Mouse (Mus musculus): Measurements from ENCODE around the gene Ankrd39. TPM values are rescaled to one million over a fixed set of nuclear protein-coding genes. Genes with fewer than 3 reads are reported as not detected.

Gene Ankrd39
- total and polyA plus RNA-seq, 2 experiments from 2014 or later, result 30.4 to 34.3 TPM

DNA sequence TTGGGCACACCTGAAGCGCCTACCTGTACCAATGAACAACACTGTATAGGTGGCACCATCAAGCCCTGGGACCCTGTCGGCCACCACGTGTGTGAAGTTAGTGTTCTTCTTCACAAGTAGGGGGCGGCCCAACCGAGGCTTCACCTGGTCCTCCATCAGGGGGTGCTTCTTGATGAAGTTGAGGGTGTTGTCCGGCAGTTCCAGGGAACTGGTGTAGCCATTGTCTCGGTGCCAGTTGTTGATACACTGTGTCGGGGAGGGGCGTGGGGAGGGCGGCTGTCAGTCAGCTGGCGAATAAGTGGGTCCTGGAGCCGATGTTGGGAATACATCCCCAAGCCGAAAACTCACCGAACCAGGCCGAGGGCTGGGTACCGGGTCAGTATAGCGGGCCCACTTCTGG lies 4.7 kb upstream of the Ankrd39 start:
- no peak overlapping the region for H3K27ac ChIP-seq (ENCODE audit: low read depth, low read length)
- H3K9ac ChIP-seq (replicated peaks; ENCODE audit: low read length, poor library complexity, severe bottlenecking), result no peak overlapping the region
- peaks cover 68% of the 10 kb centered on the region for H3K36me3 ChIP-seq (ENCODE audit: insufficient read depth, low read length)
- no peak overlapping the region for H3K4me2 ChIP-seq (ENCODE audit: low read depth, low read length, poor library complexity, severe bottlenecking)
- H3K4me1 ChIP-seq (ENCODE audit: insufficient read depth, low read length), result peaks cover 13% of the 10 kb centered on the region; the same call in 1 of the 2 replicates
- WGBS, result 91% methylated on average over 17 of the region's 17 CpGs
- H3K4me3 ChIP-seq (ENCODE audit: low read depth, low read length), result no peak overlapping the region
- H3K9me3 ChIP-seq (ENCODE audit: low read length), result no peaks in the 10 kb centered on the region
- ATAC-seq (ENCODE audit: low FRiP score) (no peak), DNase-seq (ENCODE audit: low spot score) (no peak)
- H3K27me3 ChIP-seq (ENCODE audit: insufficient read depth, low read length), result no peaks in the 10 kb centered on the region
- TF ChIP-seq CTCF (IDR thresholded peaks at IDR 0.05), result no peak

DNA sequence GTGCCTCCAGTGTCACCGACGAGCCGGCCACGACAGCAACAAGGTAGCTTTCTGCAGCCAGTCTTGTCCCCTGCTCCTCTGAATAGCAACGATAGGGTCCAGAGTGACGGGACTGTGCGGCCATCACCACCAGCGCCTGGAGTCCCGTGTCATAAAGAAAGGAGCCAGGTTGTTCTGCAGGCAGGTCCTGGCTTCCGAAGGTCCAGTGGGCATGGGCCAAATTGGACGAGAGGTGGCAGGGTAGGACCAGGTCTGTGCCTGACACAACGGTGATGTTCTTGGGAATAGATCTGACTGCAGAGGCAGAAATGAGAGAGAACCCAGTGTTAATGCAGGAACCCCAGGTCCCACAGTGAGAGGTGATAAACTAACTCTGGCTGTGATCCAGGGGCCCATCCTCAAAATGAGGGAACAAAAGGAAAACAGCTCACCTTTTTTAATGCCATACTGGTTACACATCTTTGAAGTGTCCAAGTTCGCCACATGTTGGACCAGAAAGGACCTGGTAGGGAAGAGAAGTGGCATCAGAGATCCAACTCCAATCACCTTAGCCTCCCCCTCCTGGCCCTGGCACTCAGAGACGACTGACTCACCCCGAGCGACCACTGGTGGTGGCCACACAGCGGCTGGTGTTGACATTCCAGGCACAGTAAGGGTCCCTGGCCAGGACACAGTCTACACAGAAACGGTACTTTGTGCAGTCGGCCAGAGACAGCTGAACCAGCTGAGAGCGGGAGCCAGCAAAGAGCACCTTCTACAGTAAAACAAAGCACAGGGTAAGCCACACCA lies 3.0 kb upstream of the Ankrd39 start:
- H3K4me1 ChIP-seq (ENCODE audit: insufficient read depth, low read length), result peaks cover 11% of the 10 kb centered on the region; the same call in 1 of the 2 replicates

DNA sequence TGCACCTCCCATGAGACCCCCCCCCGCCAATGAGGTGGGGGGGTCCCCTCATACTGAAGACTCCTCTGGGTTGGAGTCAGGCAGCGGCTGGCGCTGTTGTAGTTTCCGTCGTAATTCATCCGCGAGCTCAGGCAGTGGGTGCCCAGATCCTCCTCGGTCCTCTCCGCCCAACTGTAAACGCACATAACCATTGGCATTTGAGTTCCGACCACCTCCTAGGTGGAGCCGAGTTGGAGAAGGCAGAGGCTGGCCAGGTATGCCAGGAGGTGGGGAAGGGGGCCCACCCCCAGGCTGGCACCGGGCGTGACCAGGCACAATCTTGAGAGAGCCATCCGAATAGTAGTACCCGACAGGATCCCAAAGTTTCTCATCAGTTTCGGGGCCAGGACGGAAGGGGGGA lies 2.2 kb upstream of the Ankrd39 start:
- peaks cover 59% of the 10 kb centered on the region for H3K36me3 ChIP-seq (ENCODE audit: insufficient read depth, low read length)

More for the DNA sequence above, 3.0 kb upstream of the Ankrd39 start:
- Histone ChIP-seq H3K4me3 (ENCODE audit: low read depth, low read length) (no peak overlapping the region), H3K27me3 (ENCODE audit: insufficient read depth, low read length) (no peaks in the 10 kb centered on the region), H3K36me3 (ENCODE audit: insufficient read depth, low read length) (peaks cover 67% of the 10 kb centered on the region), H3K27ac (ENCODE audit: low read depth, low read length) (no peak overlapping the region), H3K9me3 (ENCODE audit: low read length) (no peaks in the 10 kb centered on the region), H3K9ac (replicated peaks; ENCODE audit: low read length, poor library complexity, severe bottlenecking) (no peak overlapping the region), H3K4me2 (ENCODE audit: low read depth, low read length, poor library complexity, severe bottlenecking) (no peak overlapping the region)
- WGBS, result 78% methylated on average over 20 of the region's 20 CpGs
- TF ChIP-seq CTCF (IDR thresholded peaks at IDR 0.05), result no peak
- DNase-seq (ENCODE audit: low spot score) (no peak), ATAC-seq (ENCODE audit: low FRiP score) (no peak)

DNA sequence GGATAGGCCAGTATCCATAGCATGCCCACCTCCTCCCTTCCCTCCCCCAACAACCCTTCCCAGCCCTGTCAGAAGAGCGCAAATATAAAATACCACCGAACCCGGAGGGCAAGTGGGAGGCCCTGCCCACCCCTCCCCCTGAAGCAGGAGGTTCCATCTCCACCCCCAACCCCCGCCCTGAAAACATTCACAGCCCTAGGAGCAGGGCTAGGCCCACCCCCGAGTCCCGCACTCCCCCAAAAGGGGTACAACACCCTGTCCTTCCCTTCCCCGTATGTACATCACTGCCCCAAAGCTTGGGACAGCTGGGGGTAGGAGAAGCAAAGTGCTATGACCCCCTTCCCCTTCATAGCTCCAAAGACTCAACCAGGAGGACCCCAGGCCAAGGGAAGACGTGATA lies 1.5 kb upstream of the Ankrd39 start:
- Histone ChIP-seq H3K4me1 (ENCODE audit: insufficient read depth, low read length) (peaks cover 4% of the 10 kb centered on the region; the same call in 1 of the 2 replicates), H3K36me3 (ENCODE audit: insufficient read depth, low read length) (peaks cover 52% of the 10 kb centered on the region)

More for the DNA sequence above, 2.2 kb upstream of the Ankrd39 start:
- Histone ChIP-seq H3K9me3 (ENCODE audit: low read length) (no peaks in the 10 kb centered on the region), H3K9ac (replicated peaks; ENCODE audit: low read length, poor library complexity, severe bottlenecking) (no peak overlapping the region), H3K27ac (ENCODE audit: low read depth, low read length) (no peak overlapping the region), H3K27me3 (ENCODE audit: insufficient read depth, low read length) (no peaks in the 10 kb centered on the region), H3K4me3 (ENCODE audit: low read depth, low read length) (no peak overlapping the region), H3K4me2 (ENCODE audit: low read depth, low read length, poor library complexity, severe bottlenecking) (no peak overlapping the region), H3K4me1 (ENCODE audit: insufficient read depth, low read length) (peaks cover 5% of the 10 kb centered on the region; the same call in 1 of the 2 replicates)
- WGBS, result 87% methylated on average over 18 of the region's 18 CpGs
- DNase-seq (ENCODE audit: low spot score) (no peak), ATAC-seq (ENCODE audit: low FRiP score) (no peak)
- no peak for TF ChIP-seq CTCF (IDR thresholded peaks at IDR 0.05)

DNA sequence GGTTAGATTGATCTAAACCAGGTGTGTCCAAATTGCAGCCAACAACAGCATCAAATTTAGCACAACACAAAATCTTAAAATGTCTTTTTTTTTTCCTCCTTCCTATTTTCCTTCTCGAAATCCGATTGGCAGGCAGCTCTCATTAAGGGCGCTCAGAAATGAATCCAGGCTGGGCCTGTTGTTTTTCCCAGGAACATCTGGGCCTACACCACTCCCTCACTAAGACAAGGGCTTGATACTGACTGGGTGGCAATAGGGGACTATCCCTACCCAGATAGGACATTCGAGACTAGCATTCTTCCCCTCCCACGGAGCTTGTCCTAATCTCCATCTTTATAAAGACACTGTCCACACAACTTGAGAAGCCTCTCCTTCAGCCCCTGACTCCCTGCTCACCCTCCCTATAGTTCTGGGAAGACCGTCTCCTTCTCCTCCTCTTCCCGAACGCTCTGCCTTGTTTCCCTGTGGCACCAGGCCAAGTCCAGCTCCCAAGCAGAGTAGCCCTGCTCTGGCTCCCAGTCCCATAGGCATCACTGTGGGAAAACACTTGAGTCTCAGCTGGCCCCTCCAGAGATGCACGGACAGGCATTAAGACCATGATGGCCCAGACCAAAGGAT lies 845 bp upstream of the Ankrd39 start:
- Histone ChIP-seq H3K27ac (ENCODE audit: low read depth, low read length) (peak overlapping the region; percentile 72), H3K27me3 (ENCODE audit: insufficient read depth, low read length) (no peaks in the 10 kb centered on the region), H3K9me3 (ENCODE audit: low read length) (no peaks in the 10 kb centered on the region), H3K9ac (replicated peaks; ENCODE audit: low read length, poor library complexity, severe bottlenecking) (no peak overlapping the region), H3K36me3 (ENCODE audit: insufficient read depth, low read length) (peaks cover 45% of the 10 kb centered on the region), H3K4me2 (ENCODE audit: low read depth, low read length, poor library complexity, severe bottlenecking) (no peak overlapping the region), H3K4me1 (ENCODE audit: insufficient read depth, low read length) (peaks cover 4% of the 10 kb centered on the region; the same call in 1 of the 2 replicates), H3K4me3 (ENCODE audit: low read depth, low read length) (no peak overlapping the region)
- DNase-seq (ENCODE audit: low spot score) (peak; percentile 17), ATAC-seq (ENCODE audit: low FRiP score) (no peak)
- no peak for TF ChIP-seq CTCF (IDR thresholded peaks at IDR 0.05)
- 33% methylated on average over 9 of the region's 9 CpGs for WGBS

More for the DNA sequence above, 1.5 kb upstream of the Ankrd39 start:
- H3K9ac ChIP-seq (replicated peaks; ENCODE audit: low read length, poor library complexity, severe bottlenecking), result no peak overlapping the region
- no peak overlapping the region for H3K27ac ChIP-seq (ENCODE audit: low read depth, low read length)
- DNase-seq (ENCODE audit: low spot score), result no peak
- no peaks in the 10 kb centered on the region for H3K27me3 ChIP-seq (ENCODE audit: insufficient read depth, low read length)
- TF ChIP-seq CTCF (IDR thresholded peaks at IDR 0.05), result no peak
- no peak for ATAC-seq (ENCODE audit: low FRiP score)
- no peak overlapping the region for H3K4me2 ChIP-seq (ENCODE audit: low read depth, low read length, poor library complexity, severe bottlenecking)
- H3K9me3 ChIP-seq (ENCODE audit: low read length), result no peaks in the 10 kb centered on the region
- H3K4me3 ChIP-seq (ENCODE audit: low read depth, low read length), result no peak overlapping the region
- 57% methylated on average over 8 of the region's 8 CpGs for WGBS

Measured in midbrain, postnatal 0 days (tissue).